ENCODE assay signal across 20 mouse cellular contexts in genomic region chr2:59302430-59302829, GRCm38 (mm10).
DNase-seq lines count a peak whose midpoint lies in the region; ATAC-seq and TF ChIP-seq lines count a peak whose summit lies in the region.
"Had no signal": no experiment of that assay in that cellular context is flagged by ENCODE, and none has a peak within 500 bp of the region (broad histone marks: within the 10 kb centered on the region; RNA-seq: fewer than 3 reads in every experiment).

No protein-coding gene starts in this region.

- H3K36me3 ChIP-seq in hindbrain, embryonic 15.5 days: peaks cover 13% of the 10 kb centered on the region
- H3K36me3 ChIP-seq in hindbrain, postnatal 0 days (ENCODE audit: insufficient read depth, low read length): peaks cover 14% of the 10 kb centered on the region

- DNase-seq in cerebellum, adult 8-10 months: no peak
- DNase-seq in hindbrain, postnatal 0 days (ENCODE audit: low spot score): no peak
- peak; percentile 71 for DNase-seq in ovary, adult 18-20 months (ENCODE audit: low spot score)
- DNase-seq in ovary, postnatal 14 days (ENCODE audit: low spot score): no peak
- peak; percentile 48 for DNase-seq in testis, postnatal 14 days (ENCODE audit: low spot score)
- DNase-seq in cerebellum, postnatal 36 days: no peak
- DNase-seq: cerebellum, adult 11 months; kidney, postnatal 36 days; lung, adult 18-20 months; lung, postnatal 10 days had no signal

- H3K4me3 ChIP-seq in hindbrain, embryonic 15.5 days: no peak overlapping the region
- no peak overlapping the region for H3K4me3 ChIP-seq in hindbrain, postnatal 0 days (ENCODE audit: low read length)
- H3K4me3 ChIP-seq: embryonic facial prominence, embryonic 12.5 days; limb, embryonic 13.5 days; liver, embryonic 12.5 days; midbrain, embryonic 12.5 days had no signal

- WGBS in hindbrain, embryonic 15.5 days: 44% methylated on average over 6 of the region's 6 CpGs
- WGBS in hindbrain, postnatal 0 days: 36% methylated on average over 6 of the region's 6 CpGs

- no peak overlapping the region for H3K9ac ChIP-seq in hindbrain, embryonic 15.5 days
- no peak overlapping the region for H3K9ac ChIP-seq in hindbrain, postnatal 0 days (replicated peaks; ENCODE audit: low read length)
- H3K9ac ChIP-seq: embryonic facial prominence, embryonic 12.5 days; limb, embryonic 13.5 days; liver, embryonic 12.5 days; midbrain, embryonic 12.5 days had no signal

- peaks cover 22% of the 10 kb centered on the region for H3K4me1 ChIP-seq in hindbrain, embryonic 15.5 days (replicated peaks)
- H3K4me1 ChIP-seq in hindbrain, postnatal 0 days (ENCODE audit: insufficient read depth, low read length): peaks cover 11% of the 10 kb centered on the region
- H3K4me1 ChIP-seq: embryonic facial prominence, embryonic 12.5 days; limb, embryonic 13.5 days; liver, embryonic 12.5 days had no signal

- no peak overlapping the region for H3K4me2 ChIP-seq in hindbrain, embryonic 15.5 days
- H3K4me2 ChIP-seq in hindbrain, postnatal 0 days (ENCODE audit: low read depth, low read length): no peak overlapping the region
- H3K4me2 ChIP-seq: embryonic facial prominence, embryonic 12.5 days; limb, embryonic 13.5 days; liver, embryonic 12.5 days; midbrain, embryonic 12.5 days had no signal

- H3K27me3 ChIP-seq in hindbrain, embryonic 15.5 days: no peaks in the 10 kb centered on the region
- H3K27me3 ChIP-seq in hindbrain, postnatal 0 days (ENCODE audit: insufficient read depth, low read length): no peaks in the 10 kb centered on the region
- H3K27me3 ChIP-seq: CH12.LX; embryonic facial prominence, embryonic 12.5 days; limb, embryonic 13.5 days; liver, embryonic 12.5 days; midbrain, embryonic 12.5 days had no signal

- 0 out of 2 replicates have a peak, but pooled peaks have one; percentile 45 for ATAC-seq in cerebellum, adult (ENCODE audit: insufficient number of reproducible peaks, low FRiP score, low TSS enrichment)
- ATAC-seq in hindbrain, embryonic 15.5 days (ENCODE audit: low FRiP score, low read depth): peak; percentile 62; the same call in 1 of the 2 replicates
- no peak for ATAC-seq in hindbrain, postnatal 0 days
- ATAC-seq: activated CD4-positive, CD25-positive, alpha-beta regulatory T cell, adult 4 months; intestine, postnatal 0 days; liver, embryonic 12.5 days had no signal

- H3K27ac ChIP-seq in hindbrain, embryonic 15.5 days (replicated peaks): 0 out of 2 replicates have a peak overlapping the region, but pooled peaks have one; percentile 35
- no peak overlapping the region for H3K27ac ChIP-seq in hindbrain, postnatal 0 days
- H3K27ac ChIP-seq: embryonic facial prominence, embryonic 12.5 days; limb, embryonic 13.5 days; liver, embryonic 12.5 days; midbrain, embryonic 12.5 days had no signal

- no peaks in the 10 kb centered on the region for H3K9me3 ChIP-seq in hindbrain, embryonic 15.5 days
- no peaks in the 10 kb centered on the region for H3K9me3 ChIP-seq in hindbrain, postnatal 0 days (ENCODE audit: low read length)
- H3K9me3 ChIP-seq: embryonic facial prominence, embryonic 12.5 days; G1E; limb, embryonic 13.5 days; liver, embryonic 12.5 days; midbrain, embryonic 12.5 days had no signal

- TF ChIP-seq CTCF in hindbrain, postnatal 0 days (IDR thresholded peaks at IDR 0.05; ENCODE audit: low read depth): no peak

Comparison
In these comparisons a context has a peak if more than half of its experiments do, and no peak if none do; other contexts are left out.
1. DNase-seq: peak in ovary, adult 18-20 months (single experiment) and testis, postnatal 14 days (single experiment); none in cerebellum, adult 8-10 months (single experiment), hindbrain, postnatal 0 days (single experiment), ovary, postnatal 14 days (single experiment) and cerebellum, postnatal 36 days (0 of 2).